Mouse (Mus musculus): ENCODE measurements at regions not wholly inside any gene's neighbourhood (a gene's known extent, or its start where the extent isn't known, plus 50 kb on each side); places are given as distances from the start of the nearest gene placed in this dataset.
"Not testable (repeated sequence)": the region's sequence is repeated elsewhere in the genome, so short reads cannot be mapped to it uniquely, and the experiment has no call there.

DNA sequence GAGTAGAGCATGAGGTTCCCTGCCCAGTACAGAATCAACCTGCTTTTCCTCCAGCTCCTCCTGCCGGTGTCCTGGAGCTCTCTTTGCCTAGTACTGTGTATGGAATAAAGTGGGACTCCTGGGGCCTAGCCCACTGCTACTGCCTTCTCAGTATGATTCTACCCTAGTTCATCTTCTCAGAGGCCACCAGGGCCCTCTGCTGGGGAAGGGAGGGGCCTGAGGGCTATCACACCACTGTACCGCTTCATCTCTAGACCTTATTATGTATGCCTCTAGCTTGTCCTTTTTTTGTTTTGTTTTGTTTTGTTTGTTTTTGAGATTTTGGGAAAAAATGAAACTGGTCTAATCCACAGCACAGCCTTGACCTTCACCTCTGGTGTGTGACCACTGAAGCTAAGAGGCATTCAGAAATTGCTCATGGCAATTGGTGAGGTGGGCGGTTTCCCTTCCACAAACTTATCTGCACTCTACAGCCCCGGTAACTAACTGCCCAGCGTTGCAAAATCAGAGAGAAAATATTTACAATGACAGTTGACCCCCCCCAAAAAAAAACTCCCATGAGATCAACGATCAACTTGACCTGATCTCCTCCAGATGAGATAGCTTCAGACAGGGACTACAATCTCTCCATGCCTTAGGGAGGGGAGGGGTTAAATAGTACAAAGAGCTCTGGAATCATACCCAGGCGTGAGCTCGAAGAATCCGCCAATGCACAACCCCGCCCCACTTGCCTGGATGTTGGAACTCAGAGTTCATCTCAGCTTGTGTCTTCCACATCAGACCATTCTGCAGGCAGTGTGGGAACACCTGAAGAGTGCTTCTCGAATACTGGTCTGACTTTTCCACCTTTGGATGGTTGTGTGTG is 168.8 kb downstream of the Tomm20 start:
- DNase-seq (ENCODE audit: low spot score in 2 of 2), result peak; percentile 42 to 49

DNA sequence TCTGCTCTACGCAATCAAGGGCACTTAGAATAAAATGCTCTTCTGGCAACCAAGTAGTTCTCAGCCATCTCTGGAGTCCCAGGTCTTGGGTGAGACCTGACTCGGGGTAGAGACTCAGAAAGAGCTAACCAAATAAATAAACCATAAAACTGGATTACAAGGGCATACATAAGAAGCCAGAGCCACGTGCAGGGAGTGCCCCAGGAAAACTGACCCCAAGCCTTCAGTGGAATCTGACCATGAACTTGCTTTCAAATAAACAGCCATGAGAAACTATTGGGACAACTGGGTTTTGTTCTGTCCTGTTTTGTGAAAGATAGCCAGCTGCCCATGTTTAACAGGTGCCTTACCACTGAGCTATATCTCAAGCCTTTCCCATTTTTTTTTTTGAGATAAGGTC is 170.3 kb downstream of the Tomm20 start:
- no peak for DNase-seq (ENCODE audit: low spot score in 2 of 2)

DNA sequence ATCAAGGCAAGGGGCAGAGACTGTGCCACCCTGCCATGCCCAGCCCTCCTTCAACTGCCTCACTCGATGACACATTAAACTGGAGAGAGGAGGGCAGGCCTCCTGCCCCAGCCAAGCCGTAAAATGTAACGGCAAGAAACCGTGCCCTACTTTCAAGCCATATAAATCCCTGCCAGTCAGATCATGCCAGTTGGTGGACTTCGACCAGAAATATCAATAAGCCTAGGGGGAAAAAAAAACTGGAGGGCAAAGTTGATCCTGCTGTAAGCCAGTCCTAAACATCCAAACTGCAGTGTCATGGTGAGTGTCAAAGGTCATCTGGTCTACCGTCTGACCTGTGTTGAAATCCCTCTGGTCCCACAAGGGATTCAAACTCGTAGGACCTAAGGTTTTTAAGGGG is 170.8 kb downstream of the Tomm20 start:
- DNase-seq (ENCODE audit: low spot score in 2 of 2), result no peak

GRCm38 (mm10) chr8:126772748-126773147 is 172.9 kb downstream of the Tomm20 start:
- no peak for DNase-seq (ENCODE audit: low spot score in 2 of 2)

DNA sequence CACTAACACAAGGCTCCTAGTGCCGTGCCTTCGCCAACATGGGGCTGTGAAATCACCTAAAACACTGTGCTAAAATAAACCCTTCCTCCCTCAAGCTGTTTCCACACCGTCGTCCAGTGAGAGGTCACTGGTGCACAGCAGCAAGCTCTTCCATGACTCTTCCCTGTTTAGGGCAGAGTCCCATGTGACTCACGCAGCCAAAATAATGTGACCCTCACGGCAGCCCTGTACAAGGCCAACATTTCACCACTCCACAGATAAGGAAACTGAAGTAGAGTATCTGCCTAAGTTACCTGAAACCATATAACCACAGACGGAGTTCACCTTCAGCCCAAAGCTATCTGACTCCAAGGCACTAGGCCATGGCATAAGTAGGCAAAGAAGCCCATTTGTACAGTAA is 173.4 kb downstream of the Tomm20 start:
- DNase-seq (ENCODE audit: low spot score in 2 of 2), result no peak

- not testable (repeated sequence) for DNase-seq (ENCODE audit: low spot score in 2 of 2)
Measured at GRCm38 (mm10) chr8:126770374-126770773, 175.3 kb downstream of the Tomm20 start.

DNA sequence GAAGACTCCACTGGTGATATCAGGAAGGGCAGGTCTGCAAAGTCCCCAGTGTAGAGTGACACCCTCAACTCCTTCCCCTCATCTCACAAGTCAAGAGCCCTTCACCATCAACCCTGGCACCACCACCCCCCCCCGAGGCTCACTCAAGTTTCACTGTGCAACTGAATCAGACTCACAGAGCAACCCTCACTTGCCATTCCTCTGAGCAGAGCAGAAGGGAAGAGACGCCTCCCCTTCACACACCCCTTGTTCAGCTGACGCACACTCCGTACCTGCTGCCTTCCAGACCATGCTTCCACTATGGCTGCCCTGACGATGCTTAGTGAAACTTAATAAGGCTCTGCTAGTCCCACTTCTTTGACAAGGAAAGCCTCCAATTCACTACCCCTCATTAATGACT is 174.4 kb upstream of the Irf2bp2 start:
- DNase-seq (ENCODE audit: low spot score in 2 of 2), result no peak

DNA sequence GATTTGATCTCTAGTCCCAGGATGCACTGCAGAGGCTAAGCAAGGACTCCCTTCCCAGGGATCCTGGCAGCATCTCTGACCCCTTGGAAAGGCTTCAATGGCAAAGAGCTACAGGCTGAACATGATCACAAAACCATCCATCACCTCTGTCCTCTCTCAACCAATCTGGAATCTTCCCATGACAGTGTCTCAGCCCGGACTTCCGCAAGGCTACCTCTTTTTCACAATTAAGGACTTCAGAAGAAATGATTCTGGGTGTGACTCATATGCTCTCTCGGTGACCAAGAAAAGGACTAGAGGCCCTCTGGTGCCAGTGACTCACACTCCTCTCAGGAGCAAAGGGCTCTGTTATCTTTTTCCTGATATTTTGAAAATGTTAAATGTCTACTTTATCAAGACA is 173.6 kb upstream of the Irf2bp2 start:
- DNase-seq (ENCODE audit: low spot score in 2 of 2), result no peak

- DNase-seq (ENCODE audit: low spot score in 2 of 2), result no peak
Measured at GRCm38 (mm10) chr8:126765693-126766238, 172.0 kb upstream of the Irf2bp2 start.

- peak in 1 of 2 experiments; percentile 23 for DNase-seq (ENCODE audit: low spot score in 2 of 2)
Measured at GRCm38 (mm10) chr8:126763600-126763999, 169.8 kb upstream of the Irf2bp2 start.

DNA sequence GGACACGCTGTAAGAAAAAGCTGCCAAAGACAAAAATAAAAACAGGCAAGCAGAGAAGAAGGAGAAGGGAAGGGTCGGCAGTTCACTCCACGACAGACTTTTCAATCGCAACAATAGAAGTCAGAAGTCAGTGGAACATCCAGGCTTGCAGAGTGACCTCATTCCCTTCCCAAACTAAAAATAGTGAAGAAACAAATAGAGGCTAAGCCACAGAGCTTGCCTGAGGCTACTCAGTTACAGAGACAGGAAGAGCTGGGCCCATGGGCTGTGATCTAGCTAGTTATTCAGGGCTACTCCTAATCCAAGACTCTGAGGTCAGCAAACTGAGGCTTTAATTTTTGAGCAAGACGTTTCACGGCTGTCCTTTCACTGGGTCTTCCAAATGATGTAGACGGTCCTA is 165.9 kb upstream of the Irf2bp2 start:
- no peak for DNase-seq (ENCODE audit: low spot score in 2 of 2)

GRCm38 (mm10) chr8:126758951-126759350 is 165.2 kb upstream of the Irf2bp2 start:
- no peak for DNase-seq (ENCODE audit: low spot score in 2 of 2)

- DNase-seq (ENCODE audit: low spot score in 2 of 2), result peak; percentile 74 to 75
Measured at GRCm38 (mm10) chr8:126757951-126758757, 164.4 kb upstream of the Irf2bp2 start.

GRCm38 (mm10) chr8:126756300-126757097 is 162.7 kb upstream of the Irf2bp2 start:
- no peak for DNase-seq (ENCODE audit: low spot score in 2 of 2)

GRCm38 (mm10) chr8:126755669-126756068 is 161.9 kb upstream of the Irf2bp2 start:
- DNase-seq (ENCODE audit: low spot score in 2 of 2), result peak; percentile 77 to 81

DNA sequence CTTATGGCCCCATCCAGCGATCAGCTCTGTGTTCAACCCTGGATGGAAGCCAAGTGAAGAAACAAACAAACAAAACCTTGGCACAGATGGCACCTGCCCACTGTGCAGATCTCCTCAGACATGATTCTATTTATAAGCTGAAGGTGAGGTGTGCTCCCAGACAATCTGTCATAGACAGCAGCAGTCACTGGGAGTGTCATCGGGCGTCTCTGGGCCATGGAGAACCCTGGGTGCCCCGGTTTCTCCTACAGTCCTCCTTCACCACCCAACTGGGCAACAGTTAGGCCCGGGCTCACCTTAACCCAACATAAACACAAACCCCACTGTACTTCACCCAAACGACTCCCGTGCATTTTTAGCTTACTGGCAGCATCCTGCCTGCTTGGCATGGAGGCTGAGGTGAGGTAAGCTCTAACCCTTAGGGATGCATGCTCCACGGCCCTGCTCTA is 160.6 kb upstream of the Irf2bp2 start:
- DNase-seq (ENCODE audit: low spot score in 2 of 2), result no peak

GRCm38 (mm10) chr8:126753059-126753855 is 159.5 kb upstream of the Irf2bp2 start:
- DNase-seq (ENCODE audit: low spot score in 2 of 2), result no peak

DNA sequence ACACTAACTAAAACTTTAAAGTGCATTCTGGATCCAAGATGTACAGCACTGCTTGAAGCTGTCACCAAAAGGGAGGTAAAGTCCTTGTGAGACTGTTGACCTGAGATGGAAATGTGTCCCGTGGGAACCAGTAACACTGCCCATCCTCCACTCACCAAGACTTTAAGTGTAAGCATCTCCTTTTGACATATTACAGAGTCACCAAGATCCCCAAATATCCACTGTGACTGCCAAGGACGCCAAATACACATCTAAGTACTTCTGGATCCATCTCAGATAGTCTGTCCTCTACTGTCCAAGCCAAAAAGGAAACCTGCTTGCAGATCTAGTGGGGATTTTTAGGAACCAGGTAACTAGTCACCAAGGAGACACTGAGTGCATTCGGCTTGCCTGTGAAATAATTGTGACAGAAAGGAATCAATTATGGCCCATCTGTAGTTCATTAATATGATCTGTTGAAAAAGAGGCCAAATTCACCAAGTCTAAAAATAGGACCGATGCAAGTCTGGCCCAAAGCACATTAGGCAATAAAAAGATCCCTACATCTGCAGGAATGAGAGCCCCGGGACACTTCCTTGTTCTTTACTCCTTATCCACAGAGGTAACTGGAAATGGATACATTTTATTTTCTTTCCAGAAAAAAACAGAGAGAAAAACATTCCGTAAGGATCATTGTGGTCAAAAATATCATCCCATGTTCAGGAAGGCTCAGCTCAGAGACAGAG is 157.8 kb upstream of the Irf2bp2 start:
- no peak for DNase-seq (ENCODE audit: low spot score in 2 of 2)

DNA sequence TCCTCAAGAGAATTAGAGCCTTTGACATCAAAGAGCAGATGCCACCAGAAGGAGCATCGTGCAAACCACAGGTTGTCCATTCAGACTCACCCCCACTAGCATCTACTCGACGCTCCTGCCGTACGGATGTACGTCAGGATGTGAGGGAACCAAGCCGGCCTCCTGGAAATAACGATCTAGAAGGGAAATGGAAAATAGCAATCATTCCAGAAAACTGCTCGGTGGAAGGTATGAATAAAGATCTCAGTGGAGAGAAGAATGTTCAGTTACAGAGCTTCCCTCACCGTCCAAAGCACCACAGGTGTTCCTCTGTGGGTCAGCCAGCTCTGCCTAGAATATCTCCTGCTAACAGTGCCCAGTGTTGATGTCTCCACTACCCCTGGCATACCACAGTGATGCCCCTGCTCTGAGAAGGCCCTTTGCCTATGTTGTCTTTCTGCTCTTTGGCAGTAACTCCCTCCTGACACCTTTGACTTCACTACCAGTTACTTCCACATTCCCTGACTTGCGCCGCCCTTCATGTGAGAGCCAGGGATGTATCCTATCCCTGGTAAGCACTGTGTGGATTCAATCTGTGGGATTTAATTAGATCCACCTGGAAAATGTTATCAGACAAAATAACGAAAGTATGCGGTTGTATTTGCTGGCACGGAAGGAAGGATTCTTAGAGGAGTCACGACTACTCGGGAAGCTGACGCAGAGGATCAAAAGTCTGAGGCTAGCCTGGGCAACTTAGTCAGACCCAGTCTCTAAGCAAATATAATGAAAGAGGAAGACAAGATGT is 152.4 kb upstream of the Irf2bp2 start:
- DNase-seq (ENCODE audit: low spot score in 2 of 2), result no peak

Measured in spleen, postnatal 36 days (tissue).